Mouse (Mus musculus): ENCODE measurements around the gene Olfr434. TPM values are rescaled to one million over a fixed set of nuclear protein-coding genes. Genes with fewer than 3 reads are reported as not detected.

The Olfr434 gene
- polyA plus RNA-seq (2012) = not detected in 2 replicates

DNA sequence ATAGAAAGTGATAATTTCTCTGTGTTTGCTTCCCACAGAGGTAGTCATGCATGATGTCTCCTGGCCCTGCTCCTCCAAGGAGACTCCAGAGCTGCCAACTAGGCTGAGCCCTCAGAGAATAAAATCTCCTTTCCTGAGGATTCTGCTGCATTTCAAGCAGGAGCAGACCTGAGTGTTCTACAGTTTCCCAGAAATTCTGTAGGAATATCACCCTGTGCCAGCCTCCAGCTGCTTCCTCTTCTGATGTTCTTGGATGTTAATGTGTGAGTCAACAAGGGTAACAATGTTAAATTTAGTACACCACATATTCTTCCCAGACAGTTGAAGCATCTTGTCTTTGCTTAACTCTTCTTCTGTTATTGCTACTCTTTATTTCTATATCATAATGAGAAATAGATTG, at the start of gene Olfr434:
Olfr434 (plus strand) TSS at position 149 of the 400 bp plus-strand sequence.

DNA sequence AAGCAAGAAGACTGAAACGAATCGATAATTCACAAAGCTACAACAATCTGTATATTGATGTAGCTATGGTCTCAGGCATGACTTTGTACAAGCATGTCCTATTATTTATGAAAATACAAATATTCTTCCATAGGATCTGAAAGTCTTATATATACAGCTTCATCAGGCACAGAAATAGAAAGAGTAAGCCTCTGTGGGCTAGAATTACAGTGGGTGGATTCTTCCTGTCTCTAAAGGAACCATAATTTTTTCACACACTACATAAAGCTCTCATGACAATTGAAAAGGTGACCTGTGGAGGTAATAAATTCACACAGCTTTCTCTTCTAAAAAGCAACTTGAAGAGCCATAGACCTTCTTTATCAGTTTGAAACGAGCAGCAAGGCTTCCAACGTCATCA, 41.0 kb upstream of the Olfr434 start, which contains the start of gene Olfr13:
Olfr13 (plus strand) TSS at position 301 of the 400 bp plus-strand sequence.

DNA sequence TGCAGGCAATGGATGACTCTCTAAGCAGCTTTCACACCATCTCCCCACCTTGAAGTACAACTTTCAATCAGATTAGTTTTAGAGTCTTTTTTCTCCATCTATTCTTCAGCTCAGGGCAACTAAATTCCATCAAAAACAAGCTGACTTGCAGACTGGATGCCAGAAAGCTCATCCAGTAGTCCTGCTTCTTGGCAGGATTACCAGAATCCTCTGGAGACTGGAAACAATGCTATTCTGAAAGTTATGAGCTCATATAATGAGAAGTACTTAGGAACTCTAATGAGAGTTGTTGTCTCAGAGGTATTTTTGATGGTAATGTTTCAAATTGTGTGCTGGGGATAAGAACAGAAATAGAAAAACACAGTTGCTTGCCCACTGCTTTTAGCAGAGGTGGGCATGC, 16.0 kb upstream of the Olfr434 start, which contains the start of gene Olfr435:
Olfr435 (plus strand) TSS at position 366 of the 400 bp plus-strand sequence.

DNA sequence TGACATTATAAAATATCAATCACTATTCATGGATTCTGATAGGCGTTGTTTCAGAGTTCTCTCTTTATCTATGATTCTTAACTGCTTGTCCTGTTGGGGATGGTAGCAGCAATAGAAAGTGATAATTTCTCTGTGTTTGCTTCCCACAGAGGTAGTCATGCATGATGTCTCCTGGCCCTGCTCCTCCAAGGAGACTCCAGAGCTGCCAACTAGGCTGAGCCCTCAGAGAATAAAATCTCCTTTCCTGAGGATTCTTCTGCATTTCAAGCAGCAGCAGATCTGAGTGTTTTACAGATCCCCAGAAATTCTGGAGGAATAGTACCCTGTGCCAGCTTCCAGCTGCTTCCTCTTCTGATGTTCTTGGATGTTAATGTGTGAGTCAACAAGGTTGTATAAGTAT, 18.4 kb downstream of the Olfr434 start, which contains the start of gene Olfr47:
Olfr47 (plus strand) TSS at position 275 of the 400 bp plus-strand sequence.

DNA sequence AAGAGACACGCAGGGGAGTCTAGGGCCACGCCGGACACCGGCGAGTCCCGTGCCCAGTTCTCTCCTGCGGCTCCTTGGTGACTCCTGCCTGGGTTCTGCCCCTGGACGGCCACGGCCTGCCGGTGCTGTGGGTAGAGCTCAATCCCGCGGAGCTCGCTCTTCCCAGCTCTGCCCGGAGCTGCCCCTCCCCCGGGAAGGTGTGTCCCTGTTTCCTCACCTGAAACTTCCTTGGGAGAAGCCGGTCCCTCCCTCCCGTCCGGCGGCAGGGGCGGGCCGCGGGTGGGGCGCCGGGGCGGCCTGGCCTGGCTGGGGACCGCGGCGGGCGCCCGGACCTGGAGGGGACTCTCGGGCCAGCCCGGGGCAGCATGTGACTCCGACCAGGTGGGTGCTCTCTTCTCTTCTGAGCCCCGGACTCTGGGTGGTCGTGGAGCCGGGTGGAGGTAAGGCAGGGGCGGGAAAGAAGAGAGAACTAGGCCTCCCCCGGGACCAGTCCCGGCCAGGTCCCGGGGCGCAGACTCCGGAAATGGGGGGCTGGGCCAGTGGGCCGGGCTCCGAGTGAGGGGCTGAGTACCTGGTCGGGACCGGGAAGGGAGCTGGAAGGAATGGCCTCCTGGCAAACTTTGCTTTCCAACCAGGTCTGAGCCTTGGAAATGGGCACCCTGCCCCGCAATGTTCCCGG, 52.7 kb downstream of the Olfr434 start, which contains the start of gene Arhgef5:
Arhgef5 (plus strand) TSS at position 220 of the 679 bp plus-strand sequence.

Other genes with a start within 250 kb of the Olfr434 start
- gene Olfr441, start 106.7 kb upstream of the Olfr434 start, polyA plus RNA-seq (2012) = not detected in 2 replicates
- not detected in 2 replicates for gene Olfr237-ps1, start 66.5 kb upstream of the Olfr434 start, polyA plus RNA-seq (2012)
- 0.04 TPM in 1 of 2 replicates, not detected in the other for gene Olfr437, start 49.7 kb upstream of the Olfr434 start, polyA plus RNA-seq (2012)
- not detected in 2 replicates for gene Olfr13, start 40.9 kb upstream of the Olfr434 start, polyA plus RNA-seq (2012)
- not detected in 2 replicates for gene Olfr435, start 15.9 kb upstream of the Olfr434 start, polyA plus RNA-seq (2012)
- gene Olfr47, start 18.5 kb downstream of the Olfr434 start, polyA plus RNA-seq (2012) = not detected in 2 replicates
- gene Arhgef5, start 52.6 kb downstream of the Olfr434 start, polyA plus RNA-seq (2012) = 0.56 and 1.2 TPM in 2 replicates
- gene Nobox, start 96.5 kb downstream of the Olfr434 start, polyA plus RNA-seq (2012) = 0.08 TPM in 1 of 2 replicates, not detected in the other